Mouse (Mus musculus): ENCODE results near the gene Zfp518a. TPM values are rescaled to one million over a fixed set of nuclear protein-coding genes. Genes with fewer than 3 reads are reported as not detected.

Gene Zfp518a
- total RNA-seq (2021) (1 to 10 TPM; 5.7 to 7.5 TPM), polyA plus RNA-seq (2012; rRNA removed) (1.4 and 1.9 TPM in 2 replicates)
- long read RNA-seq, partial matches to known transcripts = 0 of 1 reads
- long read RNA-seq, other reads (novel, unspliced or antisense) = 1 of 1 reads

DNA sequence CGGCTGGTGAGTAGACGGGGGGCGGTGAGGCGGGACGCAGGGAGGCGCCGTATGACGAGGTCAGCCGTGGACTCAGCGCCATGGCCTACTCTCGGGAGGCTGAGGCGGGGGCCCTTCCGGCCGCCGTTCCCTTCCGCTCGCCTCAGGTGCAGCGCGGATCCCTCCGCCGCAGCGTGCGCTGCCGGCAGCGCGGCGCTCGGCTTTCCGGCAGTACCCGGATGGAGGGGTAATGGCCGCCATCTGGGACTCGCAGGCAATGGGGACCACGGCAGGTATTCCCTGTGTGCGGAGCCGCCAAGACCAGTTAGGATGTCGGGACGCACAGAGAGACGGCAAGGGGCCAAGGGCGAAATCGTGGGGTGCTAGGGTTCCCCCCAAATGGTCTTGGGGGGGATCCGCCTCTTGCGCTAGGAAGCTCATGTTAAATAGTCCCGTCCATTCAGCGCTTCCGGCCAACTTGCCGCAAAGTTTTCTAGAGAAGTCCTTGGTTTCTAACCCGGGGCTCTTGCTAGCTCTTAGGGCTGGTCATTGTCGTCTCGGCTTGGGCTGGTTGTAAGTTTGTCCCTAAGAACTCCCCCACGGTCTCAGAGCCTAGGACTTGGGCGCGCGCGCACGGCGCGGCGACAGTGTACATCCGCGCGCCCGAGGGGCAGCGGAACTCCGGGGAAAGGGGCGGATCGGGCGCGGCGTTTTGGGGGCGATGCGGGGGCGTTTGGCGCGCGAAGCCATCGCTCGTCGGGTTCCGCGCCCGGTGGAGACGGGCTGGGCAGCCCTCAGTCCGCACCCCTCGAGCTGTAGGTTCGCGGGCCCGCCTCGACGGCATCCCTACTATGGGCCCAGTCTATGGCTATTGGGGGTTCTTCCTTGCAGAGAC lies at the start of gene Zfp518a:
Zfp518a (plus strand) TSS at position 187 of the 874 bp plus-strand sequence.
- H3K4me3 ChIP-seq = peak within 1 kb of the TSS; percentile 94
- peaks cover 1% of the 10 kb centered on the region; the same call in 1 of the 2 replicates for H3K27me3 ChIP-seq (ENCODE audit: control insufficient read depth, insufficient read depth, low read length)
- no peaks in the 10 kb centered on the region for H3K36me3 ChIP-seq (ENCODE audit: control insufficient read depth, insufficient read depth, low read length)
- under 1% methylated on average over 89 of the region's 89 CpGs for WGBS
- DNase-seq = peak; percentile 91 to 93
- intact Hi-C loops (cut with DNase I) = loop anchor here (1.0 to 5.0 kb wide), 3 partner anchors 21 to 368 kb away; partner anchors contain the start of genes Ccnj and Tm9sf3
- peak within 1 kb of the TSS; percentile 90 for H3K9ac ChIP-seq (ENCODE audit: low read depth, low read length)
- TF ChIP-seq POLR2A (IDR thresholded peaks at IDR 0.05; ENCODE audit: insufficient read depth, low read depth, low read length) (peak; percentile 63; the same call in 1 of the 2 replicates), EP300 (IDR thresholded peaks at IDR 0.05; ENCODE audit: insufficient read depth, low read depth, low read length) (no peak), CTCF (IDR thresholded peaks at IDR 0.05) (no peak)
- H3K79me2 ChIP-seq (replicated peaks; ENCODE audit: control insufficient read depth, insufficient read depth, low read length) = no peaks in the 10 kb centered on the region
- H3K27ac ChIP-seq = peak within 1 kb of the TSS; percentile 93
- H3K4me1 ChIP-seq (ENCODE audit: control insufficient read depth, insufficient read depth, low read length) = peaks cover 2% of the 10 kb centered on the region

DNA sequence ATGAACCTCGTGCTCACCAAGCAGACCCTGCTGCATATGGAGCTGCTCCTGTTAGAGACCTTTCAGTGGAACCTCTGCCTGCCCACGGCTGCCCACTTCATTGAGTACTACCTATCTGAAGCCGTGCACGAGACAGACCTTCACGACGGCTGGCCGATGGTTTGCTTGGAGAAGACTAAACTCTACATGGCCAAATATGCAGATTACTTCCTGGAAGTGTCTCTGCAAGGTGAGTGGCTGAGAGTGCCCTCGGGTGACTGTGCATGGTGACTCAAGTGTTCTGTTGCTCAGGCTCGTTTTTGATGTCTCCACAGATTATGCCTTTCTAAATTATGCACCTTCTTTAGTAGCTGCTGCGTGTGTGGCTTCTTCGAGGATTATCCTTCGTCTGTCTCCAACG lies 49.8 kb upstream of the Zfp518a start:
- H3K27ac ChIP-seq = no peak overlapping the region
- TF ChIP-seq CTCF (IDR thresholded peaks at IDR 0.05) = no peak
- no peak for TF ChIP-seq POLR2A (IDR thresholded peaks at IDR 0.05; ENCODE audit: insufficient read depth, low read depth, low read length)
- TF ChIP-seq EP300 (IDR thresholded peaks at IDR 0.05; ENCODE audit: insufficient read depth, low read depth, low read length) = no peak
- DNase-seq = no peak
- peaks cover 7% of the 10 kb centered on the region for H3K36me3 ChIP-seq (ENCODE audit: control insufficient read depth, insufficient read depth, low read length)
- intact Hi-C loops (cut with DNase I) = no loop called here
- H3K4me3 ChIP-seq = no peak overlapping the region
- H3K4me1 ChIP-seq (ENCODE audit: control insufficient read depth, insufficient read depth, low read length) = peaks cover 1% of the 10 kb centered on the region; the same call in 1 of the 2 replicates
- H3K27me3 ChIP-seq (ENCODE audit: control insufficient read depth, insufficient read depth, low read length) = no peaks in the 10 kb centered on the region
- 89% methylated on average over 13 of the region's 13 CpGs for WGBS
- no peak overlapping the region for H3K9ac ChIP-seq (ENCODE audit: low read depth, low read length)
- no peaks in the 10 kb centered on the region for H3K79me2 ChIP-seq (replicated peaks; ENCODE audit: control insufficient read depth, insufficient read depth, low read length)

DNA sequence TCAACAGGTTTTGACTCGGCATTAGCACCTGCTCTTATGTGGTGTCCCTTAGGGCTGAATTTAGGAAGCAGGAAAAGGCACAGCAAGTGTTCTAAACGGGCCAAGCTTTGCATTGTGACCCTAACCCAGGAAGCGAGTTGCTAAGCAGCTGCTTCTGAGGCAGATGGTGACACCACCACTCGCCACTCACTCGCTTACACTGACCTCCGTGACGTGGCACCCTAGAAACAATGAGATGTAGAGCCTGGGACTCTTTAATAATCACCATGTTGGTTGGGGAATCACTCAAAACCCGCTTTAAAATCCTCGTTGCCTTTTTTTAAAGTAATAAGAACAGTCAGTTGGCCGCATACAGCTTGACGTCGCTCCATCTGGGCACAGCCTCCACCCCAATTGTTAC lies 45.1 kb upstream of the Zfp518a start:
- no peaks in the 10 kb centered on the region for H3K4me1 ChIP-seq (ENCODE audit: control insufficient read depth, insufficient read depth, low read length)
- intact Hi-C loops (cut with DNase I) = no loop called here
- no peaks in the 10 kb centered on the region for H3K27me3 ChIP-seq (ENCODE audit: control insufficient read depth, insufficient read depth, low read length)
- no peak overlapping the region for H3K27ac ChIP-seq
- H3K36me3 ChIP-seq (ENCODE audit: control insufficient read depth, insufficient read depth, low read length) = no peaks in the 10 kb centered on the region
- H3K4me3 ChIP-seq = no peak overlapping the region
- TF ChIP-seq EP300 (IDR thresholded peaks at IDR 0.05; ENCODE audit: insufficient read depth, low read depth, low read length) (no peak), CTCF (IDR thresholded peaks at IDR 0.05) (no peak), POLR2A (IDR thresholded peaks at IDR 0.05; ENCODE audit: insufficient read depth, low read depth, low read length) (no peak)
- no peaks in the 10 kb centered on the region for H3K79me2 ChIP-seq (replicated peaks; ENCODE audit: control insufficient read depth, insufficient read depth, low read length)
- WGBS = 84% methylated on average over 12 of the region's 12 CpGs
- DNase-seq = no peak
- no peak overlapping the region for H3K9ac ChIP-seq (ENCODE audit: low read depth, low read length)

DNA sequence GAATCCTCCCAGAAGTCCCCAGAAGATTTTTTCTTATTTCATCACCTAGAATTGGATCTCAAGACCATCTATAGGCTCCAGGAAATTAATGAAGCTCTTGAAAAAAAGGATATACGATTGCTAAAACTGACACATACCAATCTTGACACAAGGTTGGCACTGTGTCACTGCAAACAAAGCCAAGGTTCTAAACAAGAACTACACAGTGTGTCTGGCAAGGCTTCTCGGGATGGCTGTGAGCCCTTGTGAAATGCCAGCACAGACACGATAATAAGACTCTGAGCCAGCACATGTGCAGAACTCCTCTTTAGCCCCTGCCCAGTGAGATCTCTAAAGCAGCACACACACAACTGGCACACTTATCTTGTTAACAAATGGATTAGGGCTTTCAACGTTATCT lies 35.0 kb upstream of the Zfp518a start:
- Histone ChIP-seq H3K79me2 (replicated peaks; ENCODE audit: control insufficient read depth, insufficient read depth, low read length) (no peaks in the 10 kb centered on the region), H3K27ac (peak overlapping the region; percentile 10; the same call in 1 of the 2 replicates), H3K9ac (ENCODE audit: low read depth, low read length) (no peak overlapping the region), H3K4me3 (no peak overlapping the region), H3K36me3 (ENCODE audit: control insufficient read depth, insufficient read depth, low read length) (no peaks in the 10 kb centered on the region), H3K27me3 (ENCODE audit: control insufficient read depth, insufficient read depth, low read length) (peaks cover 2% of the 10 kb centered on the region; the same call in 1 of the 2 replicates), H3K4me1 (ENCODE audit: control insufficient read depth, insufficient read depth, low read length) (peaks cover 2% of the 10 kb centered on the region)
- DNase-seq = peak; percentile 29 to 63
- intact Hi-C loops (cut with DNase I) = no loop called here
- WGBS = 11% methylated on average over 4 of the region's 4 CpGs
- TF ChIP-seq EP300 (IDR thresholded peaks at IDR 0.05; ENCODE audit: insufficient read depth, low read depth, low read length) (0 out of 2 replicates have a peak, but pooled peaks have one; percentile 20), CTCF (IDR thresholded peaks at IDR 0.05) (no peak)

DNA sequence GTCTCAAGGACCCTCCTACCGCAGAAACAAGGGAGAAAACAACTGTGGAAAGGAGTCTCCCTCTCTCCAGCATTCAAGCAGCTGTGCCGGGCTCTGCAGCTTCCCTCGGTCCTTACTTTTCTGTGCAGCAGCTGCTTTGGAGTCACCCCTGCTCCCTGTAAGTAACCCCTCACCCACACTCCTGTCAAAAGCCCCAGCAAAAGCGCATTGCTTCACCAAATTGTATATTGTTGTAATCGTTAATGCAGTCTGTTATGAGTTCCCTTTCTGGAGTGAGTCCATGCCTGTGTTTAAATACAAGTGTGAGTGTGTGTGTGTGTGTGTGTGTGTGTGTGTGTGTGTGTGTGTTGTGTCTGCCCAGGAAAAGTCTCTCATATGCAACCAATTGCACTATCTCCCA lies 26.2 kb upstream of the Zfp518a start:
- Histone ChIP-seq H3K27me3 (ENCODE audit: control insufficient read depth, insufficient read depth, low read length) (0 out of 2 replicates have a peak, but pooled peaks cover 2% of the 10 kb centered on the region), H3K4me3 (no peak overlapping the region), H3K79me2 (replicated peaks; ENCODE audit: control insufficient read depth, insufficient read depth, low read length) (no peaks in the 10 kb centered on the region), H3K27ac (no peak overlapping the region), H3K4me1 (ENCODE audit: control insufficient read depth, insufficient read depth, low read length) (no peaks in the 10 kb centered on the region), H3K9ac (ENCODE audit: low read depth, low read length) (no peak overlapping the region), H3K36me3 (ENCODE audit: control insufficient read depth, insufficient read depth, low read length) (no peaks in the 10 kb centered on the region)
- DNase-seq = no peak
- no peak for TF ChIP-seq CTCF (IDR thresholded peaks at IDR 0.05)
- no peak for TF ChIP-seq EP300 (IDR thresholded peaks at IDR 0.05; ENCODE audit: insufficient read depth, low read depth, low read length)
- TF ChIP-seq POLR2A (IDR thresholded peaks at IDR 0.05; ENCODE audit: insufficient read depth, low read depth, low read length) = no peak
- intact Hi-C loops (cut with DNase I) = no loop called here
- 33% methylated on average over 5 of the region's 5 CpGs for WGBS

Data from heart, adult 2 months (tissue).